Mouse (Mus musculus) forebrain, embryonic 12.5 days (tissue): Measurements from ENCODE around the gene Gm9999. TPM values are rescaled to one million over a fixed set of nuclear protein-coding genes. Genes with fewer than 3 reads are reported as not detected.

ENCODE experiments used
- ATAC-seq: fragments of 200-750 bp; cut with Nextera tagmentation; 2 replicates; pipeline ENCODE4 v1.8.0; 2017; ENCODE audit warnings: moderate TSS enrichment; ENCODE audit not compliant: low FRiP score
- H3K27ac ChIP-seq: fragments of 300-500 bp; sonication (generic); 2 replicates; pipeline ENCODE4 v1.5.1; 2016; ENCODE audit warnings: mild to moderate bottlenecking
- H3K27me3 ChIP-seq: fragments of 300-500 bp; sonication (generic); 2 replicates; pipeline ENCODE4 v1.6.1; 2016; ENCODE audit warnings: mild to moderate bottlenecking
- H3K36me3 ChIP-seq: fragments of 300-500 bp; sonication (generic); replicated peaks from 2 replicates; pipeline ENCODE4 v1.6.1; 2016; ENCODE audit warnings: mild to moderate bottlenecking
- H3K4me1 ChIP-seq: fragments of 300-500 bp; sonication (generic); 2 replicates; pipeline ENCODE4 v1.6.1; 2016
- H3K4me2 ChIP-seq: fragments of 300-500 bp; sonication (generic); 2 replicates; pipeline ENCODE4 v1.6.1; 2016; ENCODE audit warnings: mild to moderate bottlenecking, moderate library complexity
- H3K4me3 ChIP-seq: fragments of 300-500 bp; sonication (generic); replicated peaks from 2 replicates; pipeline ENCODE4 v1.5.1; 2016; ENCODE audit warnings: mild to moderate bottlenecking
- H3K9ac ChIP-seq: fragments of 300-500 bp; sonication (generic); 2 replicates; pipeline ENCODE4 v1.6.1; 2016; ENCODE audit warnings: mild to moderate bottlenecking
- H3K9me3 ChIP-seq: fragments of 300-500 bp; sonication (generic); 2 replicates; pipeline ENCODE4 v1.6.1; 2016
- WGBS: fragments of 180-500 bp; shearing (Covaris S2); methylation state at CpG from one replicate; pipeline ENCODE4 v1.1.7; 2016; 5-methylcytosine and 5-hydroxymethylcytosine counted together
- polyA plus RNA-seq: library from polyadenylated mRNA; unstranded; fragments of >200 nt; fragmentation: Nextera tagmentation; extraction: Ambion mirVana; gene quantifications from 2 replicates; pipeline ENCODE4 v1.2.1, GENCODE M21; 2016

Gm9999 gene
- not detected in 2 replicates for polyA plus RNA-seq

- no peak within 1 kb of the TSS for H3K27ac ChIP-seq
- no peaks in the 10 kb centered on the region for H3K9me3 ChIP-seq
- H3K4me1 ChIP-seq: peaks cover 3% of the 10 kb centered on the region; the same call in 1 of the 2 replicates
- no peak for ATAC-seq
- H3K27me3 ChIP-seq: no peaks in the 10 kb centered on the region
- no peak within 1 kb of the TSS for H3K4me3 ChIP-seq
- H3K4me2 ChIP-seq: no peak within 1 kb of the TSS
- H3K9ac ChIP-seq: no peak within 1 kb of the TSS
- no peaks in the 10 kb centered on the region for H3K36me3 ChIP-seq
- 94% methylated on average over 3 of the region's 3 CpGs for WGBS
Observed at GRCm38 (mm10) chr7:46983280-46983679, at the start of gene Gm9999. Gene Gm9999 (plus strand): TSS chr7:46983580.

DNA sequence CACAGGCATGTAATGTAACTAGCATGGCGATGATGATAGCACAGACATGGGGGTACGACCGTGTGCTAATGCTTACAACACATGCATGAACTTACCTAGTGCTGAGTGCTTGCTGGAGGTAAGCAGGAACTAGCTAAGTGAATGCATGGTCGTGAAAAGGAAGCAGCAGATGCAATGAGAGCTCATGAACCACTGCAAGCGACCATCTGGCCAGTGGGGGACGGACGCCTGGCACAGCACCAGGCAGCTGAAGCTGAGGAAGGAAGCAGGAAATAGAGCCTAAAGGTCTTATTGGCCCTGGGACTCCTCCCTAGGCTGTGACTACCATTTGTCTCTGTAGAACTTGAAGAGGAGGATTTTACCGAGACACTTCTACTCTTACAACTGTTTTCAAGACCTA is 48.6 kb upstream of the Gm9999 start:
- no peak for ATAC-seq
- H3K36me3 ChIP-seq: peaks cover 42% of the 10 kb centered on the region
- H3K27me3 ChIP-seq: no peaks in the 10 kb centered on the region
- no peaks in the 10 kb centered on the region for H3K9me3 ChIP-seq
- no peak overlapping the region for H3K4me2 ChIP-seq
- no peak overlapping the region for H3K4me3 ChIP-seq
- 90% methylated on average over 8 of the region's 8 CpGs for WGBS
- no peak overlapping the region for H3K9ac ChIP-seq
- H3K4me1 ChIP-seq: no peaks in the 10 kb centered on the region
- no peak overlapping the region for H3K27ac ChIP-seq

DNA sequence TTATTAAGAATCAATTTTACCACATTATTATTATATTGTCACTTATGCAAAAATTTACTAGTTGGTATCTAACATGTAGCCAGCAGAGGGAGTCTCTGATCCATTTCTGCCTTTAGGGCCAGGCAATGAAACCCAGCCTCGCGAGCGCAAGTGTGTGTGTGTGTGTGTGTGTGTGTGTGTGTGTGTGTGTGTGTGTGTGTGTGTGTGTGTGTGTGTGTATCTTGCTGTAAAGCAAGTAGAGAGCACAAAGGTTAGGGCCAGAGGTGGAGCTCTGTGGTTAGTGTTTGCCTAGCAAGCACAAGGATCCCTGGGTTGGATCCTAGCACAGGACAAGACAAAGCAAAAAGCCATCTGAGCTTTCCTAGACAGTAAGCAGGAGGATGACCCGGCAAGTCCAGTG is 47.5 kb upstream of the Gm9999 start:
- H3K36me3 ChIP-seq: peaks cover 45% of the 10 kb centered on the region
- H3K9me3 ChIP-seq: no peaks in the 10 kb centered on the region
- no peak overlapping the region for H3K9ac ChIP-seq
- H3K27ac ChIP-seq: no peak overlapping the region
- 61% methylated on average over 4 of the region's 4 CpGs for WGBS
- H3K27me3 ChIP-seq: no peaks in the 10 kb centered on the region
- H3K4me2 ChIP-seq: no peak overlapping the region
- H3K4me1 ChIP-seq: no peaks in the 10 kb centered on the region
- H3K4me3 ChIP-seq: no peak overlapping the region
- ATAC-seq: no peak

GRCm38 (mm10) chr7:46957831-46958691 is 25.3 kb upstream of the Gm9999 start, which contains the start of gene Uevld:
Gene Uevld (minus strand): TSS chr7:46958527.
- H3K9ac ChIP-seq: peak within 1 kb of the TSS; percentile 78
- peak within 1 kb of the TSS; percentile 71 for H3K4me3 ChIP-seq
- peaks cover 22% of the 10 kb centered on the region for H3K36me3 ChIP-seq
- peak within 1 kb of the TSS; percentile 77 for H3K4me2 ChIP-seq
- peak; percentile 92 for ATAC-seq
- no peaks in the 10 kb centered on the region for H3K9me3 ChIP-seq
- H3K4me1 ChIP-seq: peaks cover 18% of the 10 kb centered on the region
- WGBS: 2% methylated on average over 51 of the region's 51 CpGs
- H3K27ac ChIP-seq: peak within 1 kb of the TSS; percentile 14; the same call in 1 of the 2 replicates
- peaks cover 13% of the 10 kb centered on the region for H3K27me3 ChIP-seq

DNA sequence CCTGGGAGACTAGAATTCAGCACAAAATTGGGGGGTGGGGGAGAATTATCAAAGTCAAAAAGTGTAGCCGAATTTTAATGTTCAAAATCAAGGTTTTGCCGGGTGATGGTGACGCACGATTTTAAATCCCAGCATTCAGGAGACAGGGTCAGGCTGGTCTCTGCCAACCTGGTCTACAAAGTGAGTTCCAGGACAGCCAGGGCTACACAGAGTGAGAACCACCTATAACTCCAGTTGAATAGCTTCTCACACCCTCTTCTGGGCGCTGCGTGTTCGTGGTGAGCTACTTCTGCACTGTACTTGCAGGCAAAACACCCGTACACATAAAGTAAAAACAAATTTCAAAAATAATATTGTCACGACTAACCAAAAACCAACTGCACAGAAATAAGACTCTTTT is 24.5 kb upstream of the Gm9999 start:
- Histone ChIP-seq H3K4me1 (peaks cover 23% of the 10 kb centered on the region), H3K27me3 (peaks cover 13% of the 10 kb centered on the region), H3K4me2 (peak overlapping the region; percentile 77), H3K27ac (no peak overlapping the region), H3K36me3 (peaks cover 15% of the 10 kb centered on the region), H3K4me3 (peak overlapping the region; percentile 71), H3K9me3 (no peaks in the 10 kb centered on the region), H3K9ac (peak overlapping the region; percentile 78)
- ATAC-seq: no peak
- WGBS: 20% methylated on average over 9 of the region's 9 CpGs

DNA sequence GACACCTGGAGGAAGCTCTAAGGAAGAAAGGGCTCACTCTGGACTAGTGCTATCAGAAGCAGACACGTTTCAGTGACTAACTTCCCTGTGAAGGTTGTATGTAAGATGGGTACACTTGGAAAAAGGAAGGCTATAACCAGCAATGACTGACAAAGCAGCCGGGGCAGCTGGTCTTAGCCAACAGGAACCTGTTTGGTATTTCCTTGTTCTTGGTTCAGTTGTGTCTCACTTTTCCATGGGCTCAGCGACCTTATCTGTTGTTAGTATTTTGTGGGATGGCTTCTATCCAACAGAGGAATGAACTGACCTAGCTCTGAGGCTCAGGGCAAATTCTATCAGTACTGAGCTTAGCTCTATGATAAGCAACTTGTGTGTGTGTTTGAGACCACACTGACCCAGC is 22.4 kb upstream of the Gm9999 start:
- ATAC-seq: no peak
- Histone ChIP-seq H3K4me3 (no peak overlapping the region), H3K27me3 (peaks cover 13% of the 10 kb centered on the region), H3K9ac (no peak overlapping the region), H3K27ac (no peak overlapping the region), H3K4me2 (no peak overlapping the region), H3K36me3 (no peaks in the 10 kb centered on the region), H3K9me3 (no peaks in the 10 kb centered on the region), H3K4me1 (peaks cover 23% of the 10 kb centered on the region)
- WGBS: 78% methylated on average over 3 of the region's 3 CpGs

DNA sequence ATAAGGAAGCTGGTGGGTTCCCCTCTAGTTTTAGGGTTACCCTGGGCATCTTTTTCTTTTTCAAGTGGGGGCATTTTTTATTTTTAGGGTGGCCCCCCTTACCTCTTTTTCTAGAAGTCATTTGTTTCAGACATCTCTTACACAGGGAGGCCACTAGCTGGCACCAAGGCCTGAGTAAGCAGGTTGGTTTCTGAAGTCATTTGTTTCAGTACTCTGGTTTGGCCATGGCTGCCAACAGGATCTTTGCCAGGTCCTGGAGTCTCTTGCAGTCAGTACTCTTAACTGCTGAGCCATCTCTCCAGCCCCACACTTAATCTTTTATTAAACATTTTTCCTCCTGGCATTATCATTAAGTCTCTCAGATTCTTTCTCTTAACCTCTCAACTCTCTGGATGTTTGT is 21.2 kb upstream of the Gm9999 start:
- no peak overlapping the region for H3K9ac ChIP-seq
- H3K36me3 ChIP-seq: no peaks in the 10 kb centered on the region
- H3K27me3 ChIP-seq: peaks cover 13% of the 10 kb centered on the region
- peak overlapping the region; percentile 63; the same call in 1 of the 2 replicates for H3K27ac ChIP-seq
- H3K9me3 ChIP-seq: no peaks in the 10 kb centered on the region
- no peak for ATAC-seq
- no peak overlapping the region for H3K4me3 ChIP-seq
- no peak overlapping the region for H3K4me2 ChIP-seq
- peaks cover 20% of the 10 kb centered on the region for H3K4me1 ChIP-seq

GRCm38 (mm10) chr7:46962806-46963618 is 20.4 kb upstream of the Gm9999 start:
- peaks cover 13% of the 10 kb centered on the region for H3K27me3 ChIP-seq
- peak; percentile 86 for ATAC-seq
- WGBS: under 1% methylated on average over 9 of the region's 9 CpGs
- H3K4me3 ChIP-seq: no peak overlapping the region
- no peaks in the 10 kb centered on the region for H3K36me3 ChIP-seq
- H3K4me1 ChIP-seq: peaks cover 11% of the 10 kb centered on the region
- H3K9me3 ChIP-seq: no peaks in the 10 kb centered on the region
- peak overlapping the region; percentile 63 for H3K27ac ChIP-seq
- peak overlapping the region; percentile 38; the same call in 1 of the 2 replicates for H3K9ac ChIP-seq
- H3K4me2 ChIP-seq: peak overlapping the region; percentile 21

DNA sequence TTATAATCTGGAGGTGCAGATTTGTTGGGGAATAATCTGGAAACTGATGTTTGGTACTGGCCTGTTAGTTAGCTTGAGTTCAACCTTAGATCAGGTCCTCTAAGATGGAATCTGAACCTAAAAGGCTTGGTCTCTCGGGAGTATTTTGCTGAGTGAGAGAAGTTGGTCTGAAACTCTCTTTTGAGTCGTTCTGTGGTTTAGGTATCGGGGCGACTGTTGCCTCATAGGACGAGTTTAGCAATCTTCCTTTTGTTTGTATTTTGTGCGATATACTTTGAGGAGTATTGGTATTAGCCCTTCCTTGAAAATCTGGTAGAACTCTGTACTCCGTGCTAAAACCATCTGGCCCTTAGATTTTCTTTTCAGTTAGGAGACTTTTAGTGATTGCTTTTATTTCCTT is 19.3 kb upstream of the Gm9999 start:
- 91% methylated on average over 7 of the region's 7 CpGs for WGBS
- H3K9ac ChIP-seq: no peak overlapping the region
- peaks cover 8% of the 10 kb centered on the region for H3K4me1 ChIP-seq
- H3K4me3 ChIP-seq: no peak overlapping the region
- ATAC-seq: no peak
- peaks cover 13% of the 10 kb centered on the region for H3K27me3 ChIP-seq
- H3K9me3 ChIP-seq: no peaks in the 10 kb centered on the region
- H3K4me2 ChIP-seq: no peak overlapping the region
- no peak overlapping the region for H3K27ac ChIP-seq
- H3K36me3 ChIP-seq: no peaks in the 10 kb centered on the region

- Histone ChIP-seq H3K4me1 (no peaks in the 10 kb centered on the region), H3K4me2 (no peak overlapping the region), H3K9me3 (peaks cover 9% of the 10 kb centered on the region), H3K27me3 (no peaks in the 10 kb centered on the region), H3K9ac (no peak overlapping the region), H3K27ac (no peak overlapping the region), H3K36me3 (no peaks in the 10 kb centered on the region), H3K4me3 (no peak overlapping the region)
- ATAC-seq: no peak
- 86% methylated on average over 4 of the region's 4 CpGs for WGBS
Observed at GRCm38 (mm10) chr7:46969898-46970297, 13.5 kb upstream of the Gm9999 start.

GRCm38 (mm10) chr7:46974648-46975047 is 8.7 kb upstream of the Gm9999 start:
- H3K27me3 ChIP-seq: no peaks in the 10 kb centered on the region
- H3K36me3 ChIP-seq: no peaks in the 10 kb centered on the region

GRCm38 (mm10) chr7:46975456-46975855 is 7.9 kb upstream of the Gm9999 start:
- Histone ChIP-seq H3K9ac (no peak overlapping the region), H3K4me2 (no peak overlapping the region), H3K27me3 (no peaks in the 10 kb centered on the region), H3K36me3 (no peaks in the 10 kb centered on the region), H3K4me1 (no peaks in the 10 kb centered on the region), H3K9me3 (peaks cover 9% of the 10 kb centered on the region), H3K27ac (no peak overlapping the region), H3K4me3 (no peak overlapping the region)
- 90% methylated on average over 11 of the region's 11 CpGs for WGBS
- no peak for ATAC-seq

More at GRCm38 (mm10) chr7:46974648-46975047, 8.7 kb upstream of the Gm9999 start:
- Histone ChIP-seq H3K9ac (no peak overlapping the region), H3K9me3 (peaks cover 9% of the 10 kb centered on the region), H3K4me3 (no peak overlapping the region), H3K27ac (no peak overlapping the region), H3K4me2 (no peak overlapping the region), H3K4me1 (no peaks in the 10 kb centered on the region)
- no peak for ATAC-seq
- 95% methylated on average over 4 of the region's 4 CpGs for WGBS
